Mouse (Mus musculus): Measurements from ENCODE around the gene Bsnd.

DNA sequence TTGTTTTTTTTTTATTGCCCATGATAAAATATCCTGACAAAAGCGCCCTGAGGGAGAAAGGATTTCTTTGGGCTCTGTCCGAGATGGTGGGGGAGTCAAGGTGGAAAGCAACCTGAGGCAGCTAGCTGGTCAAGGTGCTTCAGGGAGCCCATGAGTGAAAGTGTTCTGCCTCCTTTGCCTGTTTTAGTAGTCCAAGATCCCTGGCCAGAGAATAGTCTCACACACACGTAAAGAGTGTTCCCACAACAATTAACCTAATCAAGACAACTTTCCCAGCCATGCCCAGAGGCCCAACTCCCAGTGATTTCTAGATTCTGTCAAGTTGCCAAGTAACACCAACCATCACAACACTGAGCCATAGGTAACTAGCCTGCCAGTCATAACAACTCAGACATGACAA is 30.5 kb upstream of the Bsnd start:
- TF ChIP-seq CTCF (IDR thresholded peaks at IDR 0.05; ENCODE audit: low read depth) (no peak), EP300 (optimal IDR thresholded peaks at IDR 0.05) (no peak)

Data from stomach, postnatal 0 days (tissue).